Mouse (Mus musculus) lung, postnatal 14 days (tissue): ENCODE data around the gene Gsg1l.
A peak's percentile ranks its signal among the peaks of the same experiment; 100 is the strongest.

Source experiments
- DNase-seq: peaks from one replicate; pipeline ENCODE4 v3.0.0; 2021

Gene Gsg1l

DNA sequence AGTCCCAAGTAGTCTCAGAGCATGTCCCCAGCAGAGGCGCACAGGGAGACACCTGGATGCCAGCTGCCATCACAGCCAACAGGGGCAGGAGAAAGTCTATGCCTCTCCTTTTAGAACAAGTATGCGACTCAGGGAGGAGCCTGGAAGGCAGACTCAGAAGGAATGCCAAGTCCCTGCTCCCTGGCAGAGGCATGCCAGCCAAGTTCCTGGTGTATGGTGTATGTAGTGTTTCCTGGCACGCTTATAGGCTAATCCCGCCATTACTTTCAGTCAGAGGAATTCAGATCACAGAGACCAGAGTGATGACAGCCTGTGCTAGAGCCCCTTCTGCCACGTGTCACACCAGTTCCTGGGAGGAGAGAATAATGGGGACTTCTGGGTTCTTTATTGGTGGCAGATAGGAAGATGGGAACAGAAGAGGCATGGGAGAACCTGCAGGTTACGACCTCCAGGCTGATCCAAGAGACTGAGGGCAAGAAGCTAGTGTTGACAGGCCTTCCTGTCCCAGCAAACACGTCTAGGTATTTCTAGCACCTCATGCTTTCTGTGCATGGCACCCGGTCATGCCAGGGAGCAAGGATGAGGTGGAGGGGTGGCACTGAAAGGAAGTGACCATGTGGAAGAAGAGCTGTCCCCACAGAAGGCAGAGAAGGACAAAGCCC is 235.2 kb downstream of the Gsg1l start:
- peak; percentile 7 for DNase-seq

DNA sequence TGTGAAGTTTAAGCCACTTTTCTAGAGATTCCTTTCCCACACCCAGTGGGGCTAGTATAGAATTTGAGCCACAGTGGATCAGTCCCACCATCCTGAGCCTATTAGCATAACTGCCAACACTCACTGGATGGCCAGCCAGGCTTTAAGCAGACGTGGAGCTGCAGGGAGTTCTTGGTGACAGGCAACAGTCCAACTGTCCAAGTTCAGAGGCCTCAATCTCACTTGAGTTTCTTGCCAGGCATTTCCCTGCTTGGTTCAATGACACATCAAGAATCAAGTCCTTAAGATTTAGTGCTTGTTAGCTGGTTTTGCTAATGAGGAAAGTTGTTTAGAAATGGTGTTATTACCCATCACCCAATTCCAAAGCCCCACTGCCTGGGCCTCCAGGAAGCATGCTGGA is 236.6 kb downstream of the Gsg1l start:
- peak; percentile 8 for DNase-seq

DNA sequence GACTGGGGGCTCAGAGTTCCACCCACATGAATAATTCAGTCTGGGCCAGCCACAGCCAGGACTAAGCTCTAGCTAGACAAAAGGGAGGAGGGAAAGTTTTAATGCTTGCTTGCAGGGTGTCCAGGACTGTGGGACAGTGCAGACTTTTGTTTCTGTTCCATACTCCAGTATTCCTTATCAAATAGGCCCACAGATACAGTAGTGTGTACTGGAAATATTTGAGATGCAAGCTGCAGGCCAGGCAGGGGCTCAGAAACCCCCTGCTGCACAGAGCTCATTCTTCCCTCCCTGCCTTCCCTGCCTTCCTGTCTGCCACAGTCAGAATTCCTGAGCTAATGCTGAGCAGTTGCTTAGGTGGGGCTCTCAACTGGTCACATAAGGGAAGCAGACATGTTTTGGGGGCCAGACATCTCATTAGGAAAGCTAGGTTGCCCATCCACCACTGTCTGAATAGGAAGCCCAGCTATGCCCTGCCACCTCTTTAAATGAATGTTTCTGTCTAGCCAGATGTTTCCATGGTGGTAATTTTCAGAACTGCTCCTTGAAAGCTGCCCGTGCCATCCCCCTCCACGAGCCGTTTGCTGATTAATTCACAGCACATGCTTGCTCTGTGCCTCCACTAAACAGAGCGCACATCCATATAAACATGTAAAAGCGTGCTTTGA is 244.0 kb downstream of the Gsg1l start:
- no peak for DNase-seq

DNA sequence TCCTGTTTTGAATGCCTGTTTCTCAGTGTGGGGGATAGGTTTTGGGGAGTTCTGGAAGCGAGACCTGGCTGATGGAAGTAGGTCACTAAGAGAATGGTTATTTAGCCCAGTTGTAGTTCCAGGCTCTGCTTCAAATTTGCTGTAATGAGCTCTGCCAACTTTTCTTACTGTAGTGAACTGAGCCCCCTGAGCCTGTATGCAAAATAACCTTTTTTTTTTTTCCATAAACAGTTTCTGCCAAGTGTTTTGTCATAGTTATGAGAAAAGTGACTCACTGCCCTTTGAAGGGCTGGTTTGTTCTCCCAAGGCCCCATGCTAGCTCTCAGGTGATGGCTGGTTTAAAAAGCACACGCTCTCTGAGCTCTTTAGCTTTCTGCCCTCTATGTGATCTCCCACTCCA is 248.7 kb downstream of the Gsg1l start:
- DNase-seq, result no peak

DNA sequence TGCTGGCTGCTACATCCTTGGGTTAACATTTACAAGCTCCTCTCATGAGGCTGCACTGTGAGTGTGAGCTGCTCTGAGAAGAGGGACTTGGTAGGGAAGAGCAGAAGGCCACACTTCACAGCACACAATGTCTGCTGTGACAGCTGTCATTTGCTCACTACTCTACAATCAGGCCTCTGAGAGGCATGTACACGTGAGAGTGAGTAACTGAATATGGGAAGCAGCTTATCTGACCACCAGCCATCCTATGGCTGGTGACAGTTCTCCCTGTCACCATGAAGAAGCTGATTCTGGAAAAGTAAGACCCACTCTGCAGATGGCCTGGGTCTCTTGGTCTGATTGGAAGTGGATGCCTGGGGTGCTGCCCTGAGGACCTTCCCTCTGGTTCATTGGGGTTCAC is 249.4 kb downstream of the Gsg1l start:
- no peak for DNase-seq

DNA sequence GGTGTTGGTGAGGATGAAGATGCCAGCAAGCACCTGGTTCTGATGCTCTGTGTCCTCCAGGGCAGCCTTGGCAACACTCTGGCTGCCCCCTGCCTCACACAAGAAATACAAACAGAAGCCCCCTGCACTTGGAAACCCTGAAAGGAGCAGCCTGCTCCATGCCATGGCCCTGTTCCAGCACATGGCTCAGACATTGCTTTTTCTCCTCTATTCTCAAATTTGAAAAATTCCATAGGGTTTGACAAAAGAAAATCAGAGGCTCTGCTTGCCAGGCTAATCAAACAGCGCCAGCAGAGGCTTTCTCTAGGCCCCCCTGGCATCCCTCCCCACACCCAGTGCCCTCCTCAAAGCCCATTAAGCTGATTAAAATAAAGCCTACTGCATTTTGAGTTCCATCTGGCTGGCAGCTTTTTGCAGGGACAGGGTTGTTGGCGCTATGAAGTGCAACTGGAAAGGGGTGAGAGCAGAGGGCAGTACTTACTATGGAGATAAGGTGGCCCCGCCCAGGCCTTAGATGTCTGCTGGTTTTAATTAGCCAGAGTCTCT is 253.0 kb downstream of the Gsg1l start:
- DNase-seq, result no peak

DNA sequence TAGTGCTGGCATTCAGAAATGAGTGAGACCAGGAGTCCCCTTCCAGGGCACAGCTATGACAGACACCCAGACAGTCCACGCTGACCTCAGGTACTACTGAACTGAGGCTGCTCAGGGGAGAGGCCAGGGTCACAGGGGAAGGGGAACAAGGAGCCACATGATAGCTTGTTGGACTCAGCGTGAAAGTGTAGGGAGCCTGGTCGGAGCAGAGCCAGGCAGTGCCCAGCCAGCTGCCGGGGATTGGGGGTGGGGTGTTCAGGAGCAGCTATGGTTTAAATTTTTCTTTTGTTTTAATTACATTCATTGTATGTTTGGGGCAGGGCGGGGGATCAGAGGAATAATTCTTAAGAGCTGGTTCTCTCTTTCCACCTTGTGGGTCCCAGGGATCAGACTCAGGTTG is 253.7 kb downstream of the Gsg1l start:
- no peak for DNase-seq
